Comparison of ENCODE assay signal across 16 mouse cellular contexts in genomic region chr17:47617605-47618307, GRCm38 (mm10). TPM values are rescaled to one million over a fixed set of nuclear protein-coding genes. Genes with fewer than 3 reads are reported as not detected.
DNase-seq lines count a peak whose midpoint lies in the region; ATAC-seq lines count a peak whose summit lies in the region.
"Had no signal": no experiment of that assay in that cellular context is flagged by ENCODE, and none has a peak within 500 bp of the region (broad histone marks: within the 10 kb centered on the region; RNA-seq: fewer than 3 reads in every experiment).

No protein-coding gene starts in this region.

- ATAC-seq in liver, embryonic 11.5 days (replicated peaks; ENCODE audit: low FRiP score): peak; percentile 99
- peak; percentile 97 for ATAC-seq in megakaryocyte-erythroid progenitor cell, adult 5-6 weeks (replicated peaks; ENCODE audit: low FRiP score, low TSS enrichment, poor library complexity, severe bottlenecking)

- no peaks in the 10 kb centered on the region for H3K27me3 ChIP-seq in liver, embryonic 11.5 days (replicated peaks; ENCODE audit: control insufficient read depth, insufficient read depth, low read length)
- H3K27me3 ChIP-seq: lung, embryonic 15.5 days; megakaryocyte, embryonic 14.5 days had no signal

- DNase-seq in spleen, adult 12 weeks (ENCODE audit: low spot score): peak; percentile 61
- no peak for DNase-seq in spleen, adult 18-20 months
- DNase-seq in c-Kit-positive CD71-positive TER-119-negative erythroid progenitor cells, embryonic 14.5 days (ENCODE audit: low read depth): peak; percentile 86
- no peak for DNase-seq in liver, embryonic 11.5 days (ENCODE audit: low spot score)
- DNase-seq in frontal cortex, postnatal 10 days (ENCODE audit: low spot score in 2 of 2): no peak
- no peak for DNase-seq in urinary bladder, adult 2 months (ENCODE audit: low spot score)
- no peak for DNase-seq in layer of hippocampus, postnatal 25 days (ENCODE audit: extremely low spot score in 1 of 2, low spot score in 1 of 2)
- DNase-seq: adrenal gland, postnatal 14 days; kidney, adult 8-10 months; kidney, postnatal 36 days; thymus, adult 2 months had no signal

- H3K9ac ChIP-seq in liver, embryonic 11.5 days (ENCODE audit: low read depth, low read length): peak overlapping the region; percentile 37
- H3K9ac ChIP-seq: hindbrain, embryonic 14.5 days; lung, embryonic 15.5 days had no signal

- peak overlapping the region; percentile 53 for H3K4me2 ChIP-seq in liver, embryonic 11.5 days
- H3K4me2 ChIP-seq: hindbrain, embryonic 14.5 days; lung, embryonic 15.5 days had no signal

- peaks cover 28% of the 10 kb centered on the region for H3K4me1 ChIP-seq in liver, embryonic 11.5 days (replicated peaks; ENCODE audit: control insufficient read depth, insufficient read depth, low read length)

- H3K4me3 ChIP-seq in liver, embryonic 11.5 days (ENCODE audit: low read depth, low read length): peak overlapping the region; percentile 16; the same call in 1 of the 2 replicates
- H3K4me3 ChIP-seq: limb, embryonic 10.5 days; lung, embryonic 15.5 days; megakaryocyte, embryonic 14.5 days had no signal

- 60% methylated on average over 9 of the region's 9 CpGs for whole genome bisulfite sequencing in liver, embryonic 11.5 days

- no peaks in the 10 kb centered on the region for H3K9me3 ChIP-seq in liver, embryonic 11.5 days (ENCODE audit: control insufficient read depth, low read length)
- H3K9me3 ChIP-seq: limb, embryonic 10.5 days; lung, embryonic 15.5 days; megakaryocyte, embryonic 14.5 days had no signal

- H3K27ac ChIP-seq in liver, embryonic 11.5 days (ENCODE audit: low read depth, low read length): peak overlapping the region; percentile 98
- H3K27ac ChIP-seq: hindbrain, embryonic 14.5 days; limb, embryonic 10.5 days; lung, embryonic 15.5 days had no signal

- peaks cover 37% of the 10 kb centered on the region; the same call in 1 of the 2 replicates for H3K36me3 ChIP-seq in liver, embryonic 11.5 days (ENCODE audit: control insufficient read depth, insufficient read depth, low read length)

RNA-seq across cellular contexts. Expression of gene Gm20517, which starts 6.4 kb away (rescaled TPM):
- polyA plus RNA-seq in liver, embryonic 11.5 days (2014; fragmentation: Nextera tagmentation; extraction: Ambion mirVana): 1.5 and 2.5 TPM in 2 replicates
- 7.8 and 8.0 TPM in 2 replicates for total RNA-seq in megakaryocyte-erythroid progenitor cell, adult 5-6 weeks (2014; fragmentation: Nextera tagmentation)
- total RNA-seq in megakaryocyte-erythroid progenitor cell, adult 5-6 weeks (2017): 2.2 and 6.2 TPM in 2 replicates
- 0.76 and 0.96 TPM in 2 replicates for polyA plus RNA-seq in urinary bladder, adult 2 months (2012; rRNA removed)
- total RNA-seq in layer of hippocampus, postnatal 25 days (2021): 1 to 10 TPM; 5.2 to 5.5 TPM

RNA-seq across cellular contexts. Expression of gene Med20, which starts 6.4 kb away (rescaled TPM):
- polyA plus RNA-seq in liver, embryonic 11.5 days (2014; fragmentation: Nextera tagmentation; extraction: Ambion mirVana): 48.9 and 53.3 TPM in 2 replicates
- 31.7 and 66.0 TPM in 2 replicates for total RNA-seq in megakaryocyte-erythroid progenitor cell, adult 5-6 weeks (2014; fragmentation: Nextera tagmentation)
- 28.2 and 40.4 TPM in 2 replicates for total RNA-seq in megakaryocyte-erythroid progenitor cell, adult 5-6 weeks (2017)
- polyA plus RNA-seq in urinary bladder, adult 2 months (2012; rRNA removed): 33.7 and 48.5 TPM in 2 replicates
- 10 to 100 TPM; 28.7 to 29.8 TPM for total RNA-seq in layer of hippocampus, postnatal 25 days (2021)

RNA-seq across cellular contexts. Expression of gene Bysl, which starts 6.5 kb away (rescaled TPM):
- polyA plus RNA-seq in liver, embryonic 11.5 days (2014; fragmentation: Nextera tagmentation; extraction: Ambion mirVana): 43.1 and 45.9 TPM in 2 replicates
- 34.0 and 34.7 TPM in 2 replicates for total RNA-seq in megakaryocyte-erythroid progenitor cell, adult 5-6 weeks (2014; fragmentation: Nextera tagmentation)
- 21.9 and 24.9 TPM in 2 replicates for total RNA-seq in megakaryocyte-erythroid progenitor cell, adult 5-6 weeks (2017)
- 15.3 and 15.5 TPM in 2 replicates for polyA plus RNA-seq in urinary bladder, adult 2 months (2012; rRNA removed)
- 10 to 100 TPM; 18.4 to 19.1 TPM for total RNA-seq in layer of hippocampus, postnatal 25 days (2021)

RNA-seq across cellular contexts. Expression of gene Usp49, which starts 12.7 kb away (rescaled TPM):
- 4.1 and 4.8 TPM in 2 replicates for polyA plus RNA-seq in liver, embryonic 11.5 days (2014; fragmentation: Nextera tagmentation; extraction: Ambion mirVana)
- total RNA-seq in megakaryocyte-erythroid progenitor cell, adult 5-6 weeks (2014; fragmentation: Nextera tagmentation): 13.9 and 21.0 TPM in 2 replicates
- total RNA-seq in megakaryocyte-erythroid progenitor cell, adult 5-6 weeks (2017): 7.8 and 13.2 TPM in 2 replicates
- 6.5 and 7.6 TPM in 2 replicates for polyA plus RNA-seq in urinary bladder, adult 2 months (2012; rRNA removed)
- 10 to 100 TPM in 1 of 2 experiments, 1 to 10 TPM in 1; 9.7 to 14.7 TPM for total RNA-seq in layer of hippocampus, postnatal 25 days (2021)

Comparison
In these comparisons a context has a peak if more than half of its experiments do, and no peak if none do; other contexts are left out.
1. DNase-seq: peak in spleen, adult 12 weeks (single experiment) and c-Kit-positive CD71-positive TER-119-negative erythroid progenitor cells, embryonic 14.5 days (single experiment); none in spleen, adult 18-20 months (0 of 2), liver, embryonic 11.5 days (single experiment), frontal cortex, postnatal 10 days (0 of 2), urinary bladder, adult 2 months (single experiment) and layer of hippocampus, postnatal 25 days (0 of 2).